Mouse (Mus musculus) bone marrow, adult 2 months (tissue): ENCODE results near the gene Hpse2.

Experiments
- CTCF ChIP-seq: fragments of 200-500 bp; IDR thresholded peaks from 2 replicates; pipeline ENCODE4 v1.5.1; 2011; ENCODE audit warnings: low read length, control low read depth; ENCODE audit not compliant: control insufficient read depth, insufficient read depth
- POLR2A ChIP-seq: fragments of 200-500 bp; IDR thresholded peaks from 2 replicates; pipeline ENCODE4 v1.6.1; 2011; ENCODE audit warnings: low read depth, mild to moderate bottlenecking, control low read depth, low read length, borderline replicate concordance; ENCODE audit not compliant: control insufficient read depth

GRCm38 (mm10) chr19:43384346-43384977 lies 3.7 kb downstream of the Hpse2 start:
- TF ChIP-seq POLR2A = no peak
- TF ChIP-seq CTCF = no peak
